Mouse (Mus musculus): Measurements from ENCODE around the gene Six2.

GRCm38 (mm10) chr17:85700028-85700427 lies 12.0 kb upstream of the Six2 start:
- TF ChIP-seq EP300 (IDR thresholded peaks at IDR 0.05; ENCODE audit: low read depth) (no peak), CTCF (IDR thresholded peaks at IDR 0.05; ENCODE audit: low read depth) (no peak)

All from heart, postnatal 0 days (tissue).